Mouse (Mus musculus): ENCODE results near the gene Arid3a.

- TF ChIP-seq MAFK (IDR thresholded peaks at IDR 0.05; ENCODE audit: insufficient read depth, low read depth, low read length) (no peak), ZC3H11A (IDR thresholded peaks at IDR 0.05; ENCODE audit: borderline replicate concordance, low read depth, low read length) (no peak), HCFC1 (IDR thresholded peaks at IDR 0.05; ENCODE audit: borderline replicate concordance, insufficient read depth, low read length) (no peak), CHD2 (IDR thresholded peaks at IDR 0.05; ENCODE audit: low read depth, low read length) (no peak)
These were observed 20.0 kb downstream of the Arid3a start for GRCm38 (mm10) chr10:79946752-79947322.
